Mouse (Mus musculus): ENCODE data around the gene Cct7.

- peak; percentile 50; the same call in 1 of the 2 replicates for TF ChIP-seq CTCF (IDR thresholded peaks at IDR 0.05; ENCODE audit: extremely low read depth, insufficient read length, insufficient replicate concordance, low read depth, low read length)
- no peak for TF ChIP-seq POLR2A (IDR thresholded peaks at IDR 0.05; ENCODE audit: low read depth, low read length)
Measured at GRCm38 (mm10) chr6:85477366-85477917, 26.1 kb downstream of the Cct7 start.

Data from small intestine, adult 2 months (tissue).